Mouse (Mus musculus): ENCODE measurements around the gene Tmem131. TPM values are rescaled to one million over a fixed set of nuclear protein-coding genes. Genes with fewer than 3 reads are reported as not detected.
A peak's percentile ranks its signal among the peaks of the same experiment; 100 is the strongest.

Gene Tmem131
- total and polyA plus RNA-seq, 2 experiments from 2014 or later: 3.9 to 10.1 TPM

DNA sequence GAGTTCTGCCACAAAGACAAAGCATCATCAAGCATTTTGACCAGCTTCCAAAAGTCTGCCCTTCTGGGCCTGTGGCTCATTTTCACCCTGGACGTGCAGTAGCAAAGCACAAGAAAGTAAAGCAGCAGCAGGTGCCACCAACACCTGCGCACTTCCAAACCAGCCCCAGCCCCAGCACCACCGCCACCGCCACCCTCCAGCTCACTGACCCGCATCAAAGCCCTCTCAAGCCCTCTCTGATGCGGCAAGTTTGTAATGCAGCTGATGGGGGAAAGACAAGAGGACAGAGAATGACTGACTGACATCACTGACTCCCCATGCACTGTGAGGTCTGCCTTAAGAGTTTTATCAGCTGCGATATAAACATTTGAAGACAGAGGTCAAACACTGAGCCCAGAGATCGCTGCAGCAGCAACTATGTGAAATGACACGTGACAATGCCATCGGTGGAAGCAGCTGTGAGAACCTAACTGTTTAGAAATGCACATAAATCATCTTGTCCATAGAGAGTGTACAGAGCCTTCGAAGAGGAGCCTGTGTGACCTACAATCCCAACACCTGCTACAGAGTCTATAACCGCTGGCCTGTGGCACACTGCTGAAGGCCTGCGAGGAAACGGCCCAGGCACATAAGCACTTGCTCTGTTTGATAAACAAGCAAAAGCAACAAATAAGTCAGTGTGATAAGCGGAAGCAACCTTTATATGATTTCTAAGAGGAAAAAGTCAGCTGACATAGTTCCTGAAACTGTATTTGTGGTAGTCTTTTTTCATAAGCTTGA, 21.7 kb downstream of the Tmem131 start:
- no peaks in the 10 kb centered on the region for H3K27me3 ChIP-seq (ENCODE audit: control insufficient read depth, insufficient read depth, low read length)
- peak overlapping the region; percentile 90 for H3K27ac ChIP-seq (ENCODE audit: low read depth)
- no peak for TF ChIP-seq CTCF (IDR thresholded peaks at IDR 0.05; ENCODE audit: low read depth)
- no peak for TF ChIP-seq EP300 (IDR thresholded peaks at IDR 0.05; ENCODE audit: low read depth)
- DNase-seq (ENCODE audit: low spot score) (peak; percentile 22), ATAC-seq (ENCODE audit: insufficient read depth, low read depth) (no peak)
- H3K9me3 ChIP-seq (replicated peaks; ENCODE audit: control insufficient read depth, low read length): no peaks in the 10 kb centered on the region
- peak overlapping the region; percentile 32; the same call in 1 of the 2 replicates for H3K4me2 ChIP-seq (ENCODE audit: low read depth, low read length)
- peaks cover 80% of the 10 kb centered on the region for H3K4me1 ChIP-seq (ENCODE audit: control insufficient read depth, insufficient read depth)
- 47% methylated on average over 15 of the region's 15 CpGs for WGBS
- 0 out of 2 replicates have a peak overlapping the region, but pooled peaks have one; percentile 27 for H3K9ac ChIP-seq (replicated peaks; ENCODE audit: low read depth, low read length)
- H3K36me3 ChIP-seq (replicated peaks; ENCODE audit: control insufficient read depth, insufficient read depth, low read length): no peaks in the 10 kb centered on the region
- no peak overlapping the region for H3K4me3 ChIP-seq (ENCODE audit: low read depth, low read length)

DNA sequence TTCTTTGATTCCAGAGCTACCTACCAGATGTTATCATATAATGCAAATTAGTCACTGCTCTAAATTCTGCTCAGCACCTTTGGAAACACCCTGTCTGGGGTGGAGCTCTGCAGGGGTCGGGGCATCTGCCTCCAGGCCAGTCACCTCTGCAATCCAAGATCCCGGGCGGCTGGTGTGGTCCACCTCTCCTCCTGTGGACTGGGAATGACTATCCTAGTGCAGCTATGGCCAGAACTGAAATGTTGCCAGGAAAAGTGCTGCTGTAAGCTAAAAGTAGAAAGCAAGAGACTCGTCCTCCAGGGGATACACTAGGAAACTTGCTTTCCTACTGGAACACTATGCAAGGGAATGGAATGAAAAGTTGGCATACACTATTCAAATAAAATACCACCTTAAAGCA, 22.7 kb downstream of the Tmem131 start:
- DNase-seq (ENCODE audit: low spot score) (peak; percentile 58), ATAC-seq (ENCODE audit: insufficient read depth, low read depth) (peak; percentile 4; the same call in 1 of the 2 replicates)
- H3K4me2 ChIP-seq (ENCODE audit: low read depth, low read length): peak overlapping the region; percentile 32
- H3K27ac ChIP-seq (ENCODE audit: low read depth): peak overlapping the region; percentile 90
- no peaks in the 10 kb centered on the region for H3K36me3 ChIP-seq (replicated peaks; ENCODE audit: control insufficient read depth, insufficient read depth, low read length)
- H3K9me3 ChIP-seq (replicated peaks; ENCODE audit: control insufficient read depth, low read length): no peaks in the 10 kb centered on the region
- no peak for TF ChIP-seq EP300 (IDR thresholded peaks at IDR 0.05; ENCODE audit: low read depth)
- WGBS: 10% methylated on average over 4 of the region's 4 CpGs
- H3K27me3 ChIP-seq (ENCODE audit: control insufficient read depth, insufficient read depth, low read length): no peaks in the 10 kb centered on the region
- H3K4me3 ChIP-seq (ENCODE audit: low read depth, low read length): no peak overlapping the region
- peaks cover 77% of the 10 kb centered on the region for H3K4me1 ChIP-seq (ENCODE audit: control insufficient read depth, insufficient read depth)
- no peak overlapping the region for H3K9ac ChIP-seq (replicated peaks; ENCODE audit: low read depth, low read length)

DNA sequence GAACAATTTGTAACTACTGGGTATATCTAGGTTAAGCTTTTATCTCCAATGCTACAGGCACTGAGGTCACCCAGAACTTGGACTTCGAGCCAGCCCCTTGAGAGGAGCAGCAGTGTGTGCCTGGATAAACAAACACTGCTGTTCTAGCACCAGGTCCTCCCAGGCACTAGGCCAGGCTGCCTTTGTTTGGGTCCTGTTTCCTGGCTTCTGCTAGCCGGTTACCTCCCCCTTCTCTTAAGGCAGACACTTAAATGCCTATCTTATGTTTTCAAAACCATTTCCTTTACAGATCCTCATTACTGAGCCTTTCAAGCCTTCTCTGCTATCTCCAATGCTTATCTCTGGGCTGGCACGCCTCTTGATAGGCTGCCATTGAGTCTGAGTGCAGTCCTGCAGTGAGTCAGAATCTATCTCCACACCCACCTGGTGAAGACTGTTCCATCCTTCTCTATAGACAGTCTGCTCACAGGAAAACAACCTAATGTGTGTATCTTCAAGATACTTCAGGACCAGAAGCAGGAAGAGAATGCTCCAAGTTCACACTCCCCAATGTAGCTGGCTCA, 23.2 kb downstream of the Tmem131 start:
- H3K4me2 ChIP-seq (ENCODE audit: low read depth, low read length): peak overlapping the region; percentile 32
- no peaks in the 10 kb centered on the region for H3K9me3 ChIP-seq (replicated peaks; ENCODE audit: control insufficient read depth, low read length)
- H3K36me3 ChIP-seq (replicated peaks; ENCODE audit: control insufficient read depth, insufficient read depth, low read length): no peaks in the 10 kb centered on the region
- peak; percentile 84 for ATAC-seq (ENCODE audit: insufficient read depth, low read depth)
- no peak overlapping the region for H3K9ac ChIP-seq (replicated peaks; ENCODE audit: low read depth, low read length)
- TF ChIP-seq EP300 (IDR thresholded peaks at IDR 0.05; ENCODE audit: low read depth): no peak
- no peak for TF ChIP-seq CTCF (IDR thresholded peaks at IDR 0.05; ENCODE audit: low read depth)
- 1% methylated on average over 3 of the region's 3 CpGs for WGBS
- no peak overlapping the region for H3K4me3 ChIP-seq (ENCODE audit: low read depth, low read length)
- DNase-seq (ENCODE audit: low spot score): peak; percentile 80
- no peaks in the 10 kb centered on the region for H3K27me3 ChIP-seq (ENCODE audit: control insufficient read depth, insufficient read depth, low read length)
- H3K27ac ChIP-seq (ENCODE audit: low read depth): peak overlapping the region; percentile 90
- peaks cover 79% of the 10 kb centered on the region for H3K4me1 ChIP-seq (ENCODE audit: control insufficient read depth, insufficient read depth)

DNA sequence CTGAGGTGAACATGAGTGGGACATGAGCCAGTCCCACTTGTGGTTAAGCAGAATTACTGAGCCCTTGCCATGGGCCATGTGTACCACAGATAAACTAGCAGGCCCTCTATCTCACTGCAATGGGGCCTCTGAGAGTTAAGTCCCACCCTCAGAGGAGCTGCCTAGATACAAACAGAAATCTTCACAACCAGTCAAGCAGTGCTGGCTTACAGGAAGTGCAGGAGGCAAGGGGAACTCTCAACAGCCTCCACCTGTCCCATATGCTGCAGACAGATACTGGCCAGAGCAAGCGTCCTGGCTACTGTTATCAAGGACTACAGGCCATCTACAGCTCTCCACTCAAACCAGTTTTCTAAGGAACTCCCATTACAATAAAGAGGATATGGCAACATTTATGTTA, 23.7 kb downstream of the Tmem131 start:
- H3K27ac ChIP-seq (ENCODE audit: low read depth): peak overlapping the region; percentile 90
- H3K9ac ChIP-seq (replicated peaks; ENCODE audit: low read depth, low read length): no peak overlapping the region
- WGBS: 0% methylated on average over 1 of the region's 1 CpGs
- DNase-seq (ENCODE audit: low spot score): peak; percentile 56
- peak overlapping the region; percentile 32; the same call in 1 of the 2 replicates for H3K4me2 ChIP-seq (ENCODE audit: low read depth, low read length)
- H3K27me3 ChIP-seq (ENCODE audit: control insufficient read depth, insufficient read depth, low read length): no peaks in the 10 kb centered on the region
- no peak for TF ChIP-seq EP300 (IDR thresholded peaks at IDR 0.05; ENCODE audit: low read depth)
- no peak for TF ChIP-seq CTCF (IDR thresholded peaks at IDR 0.05; ENCODE audit: low read depth)
- no peaks in the 10 kb centered on the region for H3K36me3 ChIP-seq (replicated peaks; ENCODE audit: control insufficient read depth, insufficient read depth, low read length)
- ATAC-seq (ENCODE audit: insufficient read depth, low read depth): peak; percentile 51
- H3K9me3 ChIP-seq (replicated peaks; ENCODE audit: control insufficient read depth, low read length): no peaks in the 10 kb centered on the region
- H3K4me3 ChIP-seq (ENCODE audit: low read depth, low read length): no peak overlapping the region
- peaks cover 81% of the 10 kb centered on the region for H3K4me1 ChIP-seq (ENCODE audit: control insufficient read depth, insufficient read depth)

DNA sequence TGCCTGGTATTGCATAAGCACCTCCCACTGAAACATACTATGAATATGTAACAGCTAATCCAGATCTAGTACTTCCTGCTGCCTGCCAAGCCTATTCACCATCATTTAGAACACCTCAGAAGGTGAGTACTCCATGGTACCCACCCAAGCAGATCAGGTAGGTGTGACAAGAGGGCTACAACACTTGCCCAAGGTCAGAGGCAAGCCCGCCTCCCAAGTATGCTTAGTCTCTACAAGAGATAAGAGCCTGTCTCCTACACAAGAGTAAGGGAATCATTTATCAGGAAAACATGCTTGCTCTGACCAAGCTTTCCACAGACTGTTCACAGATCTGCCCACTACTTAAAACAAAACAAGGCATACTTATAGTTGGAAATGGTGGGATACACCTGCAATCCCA, 26.0 kb downstream of the Tmem131 start:
- Histone ChIP-seq H3K27me3 (ENCODE audit: control insufficient read depth, insufficient read depth, low read length) (no peaks in the 10 kb centered on the region), H3K27ac (ENCODE audit: low read depth) (no peak overlapping the region), H3K9me3 (replicated peaks; ENCODE audit: control insufficient read depth, low read length) (no peaks in the 10 kb centered on the region), H3K4me1 (ENCODE audit: control insufficient read depth, insufficient read depth) (peaks cover 64% of the 10 kb centered on the region), H3K9ac (replicated peaks; ENCODE audit: low read depth, low read length) (no peak overlapping the region), H3K4me2 (ENCODE audit: low read depth, low read length) (no peak overlapping the region), H3K4me3 (ENCODE audit: low read depth, low read length) (no peak overlapping the region), H3K36me3 (replicated peaks; ENCODE audit: control insufficient read depth, insufficient read depth, low read length) (no peaks in the 10 kb centered on the region)
- ATAC-seq (ENCODE audit: insufficient read depth, low read depth): no peak
- 67% methylated on average over 1 of the region's 1 CpGs for WGBS
- TF ChIP-seq CTCF (IDR thresholded peaks at IDR 0.05; ENCODE audit: low read depth) (no peak), EP300 (IDR thresholded peaks at IDR 0.05; ENCODE audit: low read depth) (no peak)
- no peak for DNase-seq (ENCODE audit: low spot score)
